Mouse (Mus musculus) liver, adult 2 months (tissue): ENCODE results near the gene Tsen15. TPM values are rescaled to one million over a fixed set of nuclear protein-coding genes. Genes with fewer than 3 reads are reported as not detected.

ENCODE experiments used
- DNase-seq: peaks from one replicate; pipeline ENCODE4 v3.0.0-alpha.2; 2011; ENCODE audit warnings: low read depth, low spot score; ENCODE audit errors: extremely low read depth
- H3K27ac ChIP-seq: fragments of 200-500 bp; replicated peaks from 2 replicates; pipeline ENCODE4 v1.5.1; 2012; ENCODE audit warnings: low read depth, mild to moderate bottlenecking, control low read depth, inconsistent platforms, low read length; ENCODE audit not compliant: insufficient read depth
- H3K27me3 ChIP-seq: fragments of 200-500 bp; 2 replicates; pipeline ENCODE4 v1.6.1; 2012; ENCODE audit warnings: mild to moderate bottlenecking, moderate library complexity, low read length, inconsistent platforms; ENCODE audit not compliant: control insufficient read depth, insufficient read depth
- H3K36me3 ChIP-seq: fragments of 200-500 bp; 2 replicates; pipeline ENCODE4 v1.6.1; 2012; ENCODE audit warnings: low read length, inconsistent platforms; ENCODE audit not compliant: control insufficient read depth, insufficient read depth
- H3K4me1 ChIP-seq: fragments of 200-500 bp; 2 replicates; pipeline ENCODE4 v1.6.1; 2011; ENCODE audit warnings: low read length; ENCODE audit not compliant: control insufficient read depth, insufficient read depth
- H3K4me3 ChIP-seq: fragments of 200-500 bp; 2 replicates; pipeline ENCODE4 v1.5.1; 2011; ENCODE audit warnings: low read depth, mild to moderate bottlenecking, control low read depth, low read length, moderate library complexity; ENCODE audit not compliant: insufficient read depth
- H3K79me2 ChIP-seq: fragments of 200-500 bp; 2 replicates; pipeline ENCODE4 v1.6.1; 2012; ENCODE audit warnings: inconsistent platforms, mild to moderate bottlenecking, low read length, moderate library complexity; ENCODE audit not compliant: control insufficient read depth, insufficient read depth
- H3K9ac ChIP-seq: fragments of 200-500 bp; 2 replicates; pipeline ENCODE4 v1.6.1; 2012; ENCODE audit warnings: low read depth, mild to moderate bottlenecking, control low read depth, inconsistent platforms, low read length
- CTCF ChIP-seq: fragments of 200-500 bp; IDR thresholded peaks from 2 replicates; pipeline ENCODE4 v1.5.1; 2011; ENCODE audit warnings: low read depth, low read length, control low read depth
- POLR2A ChIP-seq: fragments of 200-500 bp; IDR thresholded peaks from 2 replicates; pipeline ENCODE4 v1.6.1; 2011; ENCODE audit warnings: low read length, control low read depth; ENCODE audit not compliant: insufficient read depth; ENCODE audit errors: extremely low read depth
- WGBS: fragments of 180-500 bp; shearing (Covaris S2); methylation state at CpG from one replicate; pipeline ENCODE4 v1.1.7; 2018; 5-methylcytosine and 5-hydroxymethylcytosine counted together
- polyA plus RNA-seq: library from polyadenylated mRNA; depleted of rRNA; stranded (reverse); fragments of >200 nt; gene quantifications from 2 replicates; pipeline ENCODE4 v1.2.3, GENCODE M21; 2012; rRNA removed
- total RNA-seq: library from RNA; depleted of rRNA; stranded (reverse); fragments of >200 nt; gene quantifications from 2 replicates; pipeline ENCODE4 v1.2.3, GENCODE M21; 2014; rRNA removed

The Tsen15 gene
- total RNA-seq (8.4 and 10.1 TPM in 2 replicates), polyA plus RNA-seq (5.0 and 5.5 TPM in 2 replicates)

DNA sequence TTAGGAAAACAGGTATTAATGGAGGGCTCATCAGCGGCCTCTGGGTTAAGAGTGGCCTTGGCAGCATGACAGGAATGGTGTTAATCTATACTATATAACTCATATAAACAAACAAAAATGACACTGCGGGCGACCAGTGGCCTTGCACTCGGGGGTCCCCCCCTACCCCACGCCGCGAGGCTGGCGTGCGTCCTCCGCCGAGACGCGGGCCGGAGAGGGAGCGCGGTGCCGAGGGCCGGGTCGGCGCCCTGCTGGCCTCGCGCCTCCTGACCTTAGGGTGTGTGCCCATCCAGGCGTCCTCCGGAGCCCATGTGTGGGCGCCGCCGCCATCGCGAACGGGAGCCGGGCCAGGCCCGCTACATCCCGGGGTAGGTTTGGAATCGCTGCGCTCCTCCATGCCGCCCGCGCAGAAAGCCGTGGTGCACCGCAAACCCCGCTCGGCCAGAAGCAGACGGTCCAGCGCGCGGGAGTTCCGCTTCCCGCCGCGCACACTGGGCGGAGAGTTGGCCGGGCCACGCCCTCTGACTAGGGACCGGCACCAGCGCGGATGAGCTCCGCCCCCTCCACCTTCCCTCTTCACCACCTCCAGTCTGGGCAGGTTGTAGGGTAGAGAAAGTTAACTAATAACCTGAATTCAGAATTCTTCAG lies at the start of gene Tsen15:
Gene Tsen15 (minus strand): TSS at position 501 of the 648 bp plus-strand sequence.
- under 1% methylated on average over 57 of the region's 57 CpGs for WGBS
- Histone ChIP-seq H3K79me2 (no peaks in the 10 kb centered on the region; the same call in 1 of the 2 replicates), H3K36me3 (peaks cover 2% of the 10 kb centered on the region; the same call in 1 of the 2 replicates), H3K27me3 (no peaks in the 10 kb centered on the region), H3K9ac (peak within 1 kb of the TSS; percentile 94), H3K4me3 (peak within 1 kb of the TSS; percentile 92), H3K27ac (no peak within 1 kb of the TSS; the same call in 1 of the 2 replicates), H3K4me1 (peaks cover 1% of the 10 kb centered on the region; the same call in 1 of the 2 replicates)
- TF ChIP-seq CTCF (no peak), POLR2A (0 out of 2 replicates have a peak, but pooled peaks have one; percentile 54)
- peak; percentile 80 for DNase-seq

DNA sequence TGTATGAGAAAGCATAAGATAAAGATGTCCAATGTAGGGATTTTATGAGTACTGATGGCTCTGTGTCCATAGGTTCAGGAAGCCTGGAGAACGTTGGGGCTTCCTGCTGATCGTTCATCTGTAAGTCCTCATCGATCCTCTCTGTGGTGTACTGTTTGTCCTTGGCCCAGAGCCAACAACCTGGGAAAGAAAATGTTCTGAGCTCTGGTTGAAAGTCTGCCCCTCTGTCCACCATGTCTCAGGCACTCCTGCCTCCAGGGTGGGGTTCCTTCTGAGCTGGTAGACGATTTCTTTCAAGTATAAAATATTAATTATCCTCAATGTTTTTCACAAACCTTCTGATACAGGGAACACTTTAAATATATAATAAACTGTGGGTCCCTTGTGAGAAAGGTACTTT lies 47.7 kb upstream of the Tsen15 start:
- no peaks in the 10 kb centered on the region for H3K36me3 ChIP-seq
- H3K4me3 ChIP-seq: no peak overlapping the region
- WGBS: 29% methylated on average over 4 of the region's 4 CpGs
- no peaks in the 10 kb centered on the region for H3K4me1 ChIP-seq
- peak; percentile 26 for DNase-seq
- no peak for TF ChIP-seq POLR2A
- no peaks in the 10 kb centered on the region; the same call in 1 of the 2 replicates for H3K27me3 ChIP-seq
- no peak overlapping the region for H3K27ac ChIP-seq
- H3K9ac ChIP-seq: no peak overlapping the region
- H3K79me2 ChIP-seq: no peaks in the 10 kb centered on the region

DNA sequence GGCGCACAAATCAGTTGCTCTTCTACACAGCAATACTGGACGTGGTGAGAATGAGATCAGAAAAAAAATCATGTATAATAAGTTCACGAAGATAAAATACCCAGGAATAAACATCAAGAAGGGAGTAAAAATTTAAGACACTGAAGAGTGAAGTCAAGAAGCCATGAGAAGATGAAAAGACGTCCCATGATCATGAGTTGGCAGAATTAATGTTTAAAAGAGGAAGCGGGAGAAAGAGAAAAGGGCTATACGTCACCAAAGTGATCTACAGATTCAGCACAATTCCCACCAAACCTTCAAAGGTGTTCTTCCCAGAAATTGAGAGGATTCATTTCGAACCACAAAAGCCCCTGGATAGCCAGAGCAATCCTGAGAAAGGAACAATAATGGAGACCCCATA lies 43.3 kb upstream of the Tsen15 start:
- Histone ChIP-seq H3K27me3 (no peaks in the 10 kb centered on the region; the same call in 1 of the 2 replicates), H3K79me2 (no peaks in the 10 kb centered on the region), H3K36me3 (no peaks in the 10 kb centered on the region), H3K4me3 (no peak overlapping the region), H3K4me1 (no peaks in the 10 kb centered on the region), H3K9ac (no peak overlapping the region), H3K27ac (no peak overlapping the region)
- 88% methylated on average over 7 of the region's 7 CpGs for WGBS
- no peak for DNase-seq
- TF ChIP-seq CTCF: no peak
- TF ChIP-seq POLR2A: no peak

DNA sequence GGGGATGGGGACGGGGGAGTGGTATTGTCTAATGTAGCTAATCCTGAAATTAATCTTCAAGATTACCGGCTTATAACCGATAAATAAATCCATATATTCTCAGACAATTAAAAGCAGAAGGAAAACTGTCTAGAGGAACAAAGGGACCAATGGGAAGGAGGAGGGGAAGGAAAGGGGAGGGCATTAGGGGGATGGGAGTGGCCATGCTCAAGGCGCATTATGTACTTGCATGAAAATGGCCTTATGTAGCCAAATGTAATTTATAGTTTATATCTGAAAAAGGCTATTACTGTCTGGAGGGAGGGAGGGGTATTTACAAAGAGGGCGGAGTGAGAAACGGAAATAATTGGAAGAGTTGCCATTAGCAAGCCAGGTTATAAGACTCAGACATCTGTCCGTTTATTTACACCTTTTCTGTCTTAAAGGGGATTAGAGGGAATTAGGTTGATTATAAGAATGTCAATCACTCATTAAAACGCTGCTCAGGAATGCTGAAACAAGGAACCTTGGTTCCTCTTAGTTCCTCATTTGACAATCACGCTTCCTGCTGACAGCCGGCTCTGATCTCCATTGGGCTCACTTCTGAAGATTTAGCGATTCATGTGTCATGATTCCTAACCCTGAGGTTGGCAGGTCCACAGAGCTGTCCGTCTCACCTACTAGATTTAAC lies 41.6 kb upstream of the Tsen15 start:
- 77% methylated on average over 12 of the region's 12 CpGs for WGBS
- H3K79me2 ChIP-seq: no peaks in the 10 kb centered on the region
- DNase-seq: no peak
- H3K36me3 ChIP-seq: no peaks in the 10 kb centered on the region
- TF ChIP-seq CTCF: no peak
- TF ChIP-seq POLR2A: no peak
- H3K4me3 ChIP-seq: no peak overlapping the region
- no peak overlapping the region for H3K9ac ChIP-seq
- H3K4me1 ChIP-seq: no peaks in the 10 kb centered on the region
- H3K27me3 ChIP-seq: no peaks in the 10 kb centered on the region; the same call in 1 of the 2 replicates
- no peak overlapping the region for H3K27ac ChIP-seq

DNA sequence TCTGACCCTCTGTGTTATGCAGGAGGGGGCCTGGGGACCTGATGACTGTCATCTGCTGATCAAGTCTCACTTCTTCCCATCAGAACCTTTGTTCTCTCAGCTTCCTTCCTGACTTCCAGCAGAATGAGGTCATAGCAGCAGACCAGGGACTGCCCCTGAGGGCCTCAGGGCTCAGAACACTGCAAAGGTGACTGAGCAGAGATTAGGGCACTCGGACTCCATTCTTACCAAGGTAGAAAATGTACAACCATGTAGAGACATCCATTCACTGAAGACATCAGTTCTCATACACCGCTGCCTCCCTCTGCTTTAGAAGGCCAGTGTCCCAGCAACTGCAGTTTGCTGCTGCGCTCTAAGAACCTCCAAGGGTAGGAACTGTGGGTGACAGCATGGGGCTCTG lies 36.6 kb upstream of the Tsen15 start:
- 93% methylated on average over 3 of the region's 3 CpGs for WGBS
- TF ChIP-seq POLR2A (no peak), CTCF (no peak)
- H3K27ac ChIP-seq: no peak overlapping the region
- no peaks in the 10 kb centered on the region for H3K4me1 ChIP-seq
- H3K4me3 ChIP-seq: no peak overlapping the region
- H3K79me2 ChIP-seq: no peaks in the 10 kb centered on the region
- no peaks in the 10 kb centered on the region for H3K36me3 ChIP-seq
- H3K9ac ChIP-seq: no peak overlapping the region
- no peaks in the 10 kb centered on the region for H3K27me3 ChIP-seq
- no peak for DNase-seq

DNA sequence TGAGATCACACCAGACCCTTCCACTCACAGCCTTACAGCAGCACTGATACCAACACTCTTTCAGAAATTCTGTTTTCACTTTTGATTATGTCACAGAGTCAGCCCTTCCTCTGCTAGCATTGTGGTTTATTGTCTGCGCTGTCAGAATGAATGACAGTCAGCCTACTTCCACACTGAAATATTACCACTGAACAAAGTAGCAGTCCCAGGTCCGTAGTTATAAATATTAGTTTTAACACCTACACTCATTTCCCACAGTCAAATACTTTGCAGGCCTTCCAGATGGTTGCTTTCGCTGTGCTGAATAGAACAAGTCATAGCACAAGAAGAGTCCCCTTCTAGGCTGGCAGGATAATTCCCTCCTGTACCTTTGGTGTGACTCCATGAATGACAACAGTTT lies 35.8 kb upstream of the Tsen15 start:
- Histone ChIP-seq H3K27me3 (no peaks in the 10 kb centered on the region), H3K9ac (no peak overlapping the region), H3K36me3 (no peaks in the 10 kb centered on the region), H3K27ac (no peak overlapping the region), H3K4me1 (no peaks in the 10 kb centered on the region), H3K4me3 (no peak overlapping the region), H3K79me2 (no peaks in the 10 kb centered on the region)
- WGBS: 97% methylated on average over 3 of the region's 3 CpGs
- TF ChIP-seq POLR2A (no peak), CTCF (no peak)
- DNase-seq: no peak
